Mouse (Mus musculus): Measurements from ENCODE around the gene Fgd3. TPM values are rescaled to one million over a fixed set of nuclear protein-coding genes. Genes with fewer than 3 reads are reported as not detected.

Gene Fgd3
- total RNA-seq, 2 experiments from 2014 or later, result 3.1 to 3.4 TPM

- no peak for ATAC-seq (replicated peaks; ENCODE audit: low FRiP score, poor library complexity, severe bottlenecking)
Measured at GRCm38 (mm10) chr13:49252746-49253145, 67.4 kb downstream of the Fgd3 start.

- ATAC-seq (replicated peaks; ENCODE audit: low FRiP score, poor library complexity, severe bottlenecking), result no peak
Measured at GRCm38 (mm10) chr13:49252113-49252512, 68.0 kb downstream of the Fgd3 start.

GRCm38 (mm10) chr13:49250716-49251517 lies 69.2 kb downstream of the Fgd3 start:
- ATAC-seq (replicated peaks; ENCODE audit: low FRiP score, poor library complexity, severe bottlenecking), result no peak

- no peak for ATAC-seq (replicated peaks; ENCODE audit: low FRiP score, poor library complexity, severe bottlenecking)
Measured at GRCm38 (mm10) chr13:49249634-49250033, 70.5 kb downstream of the Fgd3 start.

- no peak for ATAC-seq (replicated peaks; ENCODE audit: low FRiP score, poor library complexity, severe bottlenecking)
Measured at GRCm38 (mm10) chr13:49248923-49249322, 71.2 kb downstream of the Fgd3 start.

- ATAC-seq (replicated peaks; ENCODE audit: low FRiP score, poor library complexity, severe bottlenecking), result no peak
Measured at GRCm38 (mm10) chr13:49248467-49248862, 71.6 kb downstream of the Fgd3 start, which contains the start of gene Susd3. Gene Susd3 (minus strand): TSS chr13:49248706.

GRCm38 (mm10) chr13:49247740-49248466 lies 72.2 kb downstream of the Fgd3 start:
- ATAC-seq (replicated peaks; ENCODE audit: low FRiP score, poor library complexity, severe bottlenecking), result no peak

GRCm38 (mm10) chr13:49247232-49247739 lies 72.8 kb downstream of the Fgd3 start:
- no peak for ATAC-seq (replicated peaks; ENCODE audit: low FRiP score, poor library complexity, severe bottlenecking)

GRCm38 (mm10) chr13:49246626-49247025 lies 73.5 kb downstream of the Fgd3 start:
- no peak for ATAC-seq (replicated peaks; ENCODE audit: low FRiP score, poor library complexity, severe bottlenecking)

GRCm38 (mm10) chr13:49246011-49246410 lies 74.1 kb downstream of the Fgd3 start:
- no peak for ATAC-seq (replicated peaks; ENCODE audit: low FRiP score, poor library complexity, severe bottlenecking)

GRCm38 (mm10) chr13:49245251-49245650 lies 74.9 kb downstream of the Fgd3 start:
- ATAC-seq (replicated peaks; ENCODE audit: low FRiP score, poor library complexity, severe bottlenecking), result no peak

- no peak for ATAC-seq (replicated peaks; ENCODE audit: low FRiP score, poor library complexity, severe bottlenecking)
Measured at GRCm38 (mm10) chr13:49243492-49243891, 76.6 kb downstream of the Fgd3 start.

- no peak for ATAC-seq (replicated peaks; ENCODE audit: low FRiP score, poor library complexity, severe bottlenecking)
Measured at GRCm38 (mm10) chr13:49242321-49243065, 77.6 kb downstream of the Fgd3 start.

- no peak for ATAC-seq (replicated peaks; ENCODE audit: low FRiP score, poor library complexity, severe bottlenecking)
Measured at GRCm38 (mm10) chr13:49238737-49239136, 81.4 kb downstream of the Fgd3 start.

GRCm38 (mm10) chr13:49237617-49238016 lies 82.5 kb downstream of the Fgd3 start:
- no peak for ATAC-seq (replicated peaks; ENCODE audit: low FRiP score, poor library complexity, severe bottlenecking)

GRCm38 (mm10) chr13:49234711-49235110 lies 85.4 kb downstream of the Fgd3 start:
- ATAC-seq (replicated peaks; ENCODE audit: low FRiP score, poor library complexity, severe bottlenecking), result no peak

GRCm38 (mm10) chr13:49233792-49234572 lies 86.1 kb downstream of the Fgd3 start:
- no peak for ATAC-seq (replicated peaks; ENCODE audit: low FRiP score, poor library complexity, severe bottlenecking)

- no peak for ATAC-seq (replicated peaks; ENCODE audit: low FRiP score, poor library complexity, severe bottlenecking)
Measured at GRCm38 (mm10) chr13:49225633-49226032, 94.5 kb downstream of the Fgd3 start.

- no peak for ATAC-seq (replicated peaks; ENCODE audit: low FRiP score, poor library complexity, severe bottlenecking)
Measured at GRCm38 (mm10) chr13:49225159-49225558, 95.0 kb downstream of the Fgd3 start.
